Mouse (Mus musculus) lung, postnatal 0 days (tissue): ENCODE results near the gene Kmt2a. TPM values are rescaled to one million over a fixed set of nuclear protein-coding genes. Genes with fewer than 3 reads are reported as not detected.

Experiments used
- ATAC-seq: fragments of 200-750 bp; cut with Nextera tagmentation; 2 replicates; pipeline ENCODE4 v1.8.0; 2017; ENCODE audit warnings: moderate library complexity
- DNase-seq: peaks from one replicate; pipeline ENCODE4 v3.0.0-alpha.2; 2016; ENCODE audit warnings: low spot score
- H3K27ac ChIP-seq: fragments of 300-500 bp; sonication (generic); 2 replicates; pipeline ENCODE4 v1.5.1; 2014; ENCODE audit warnings: antibody characterized with exemption, mild to moderate bottlenecking, low read length, mixed read lengths
- H3K27me3 ChIP-seq: fragments of 300-500 bp; sonication (generic); replicated peaks from 2 replicates; pipeline ENCODE4 v1.6.1; 2014; ENCODE audit warnings: low read length, mixed read lengths; ENCODE audit not compliant: insufficient read depth
- H3K36me3 ChIP-seq: fragments of 300-500 bp; sonication (generic); 2 replicates; pipeline ENCODE4 v1.6.1; 2014; ENCODE audit warnings: low read length, mixed read lengths; ENCODE audit not compliant: insufficient read depth
- H3K4me1 ChIP-seq: fragments of 300-500 bp; sonication (generic); 2 replicates; pipeline ENCODE4 v1.6.1; 2014; ENCODE audit warnings: antibody characterized with exemption, low read depth, low read length, mixed read lengths; ENCODE audit not compliant: insufficient read depth
- H3K4me2 ChIP-seq: fragments of 300-500 bp; sonication (generic); replicated peaks from 2 replicates; pipeline ENCODE4 v1.6.1; 2014; ENCODE audit warnings: low read depth, mild to moderate bottlenecking, low read length, moderate library complexity, mixed read lengths
- H3K4me3 ChIP-seq: fragments of 300-500 bp; sonication (generic); 2 replicates; pipeline ENCODE4 v1.5.1; 2014; ENCODE audit warnings: low read depth, low read length
- H3K9ac ChIP-seq: fragments of 300-500 bp; sonication (generic); replicated peaks from 2 replicates; pipeline ENCODE4 v1.6.1; 2014; ENCODE audit warnings: low read depth, mild to moderate bottlenecking
- H3K9me3 ChIP-seq: fragments of 300-500 bp; sonication (generic); 2 replicates; pipeline ENCODE4 v1.6.1; 2016; ENCODE audit warnings: low read length, mixed read lengths
- CTCF ChIP-seq: IDR thresholded peaks from 2 replicates; pipeline ENCODE4 v1.5.1; 2016; ENCODE audit warnings: antibody characterized with exemption, mild to moderate bottlenecking
- EP300 ChIP-seq: IDR thresholded peaks from 2 replicates; pipeline ENCODE4 v1.6.1; 2016; ENCODE audit warnings: antibody characterized with exemption, mild to moderate bottlenecking, control low read depth
- WGBS: fragments of 180-500 bp; shearing (Covaris S2); extraction: QIAGEN DNeasy Blood & Tissue Kit; methylation state at CpG from one replicate; pipeline ENCODE4 v1.1.7; 2014; 5-methylcytosine and 5-hydroxymethylcytosine counted together
- polyA plus RNA-seq: library from polyadenylated mRNA; unstranded; fragments of >200 nt; fragmentation: Nextera tagmentation; extraction: Ambion mirVana; gene quantifications from 2 replicates; pipeline ENCODE4 v1.2.1, GENCODE M21; 2015

Gene Kmt2a
- polyA plus RNA-seq, 1 experiment from 2014 or later: 6.9 TPM

DNA sequence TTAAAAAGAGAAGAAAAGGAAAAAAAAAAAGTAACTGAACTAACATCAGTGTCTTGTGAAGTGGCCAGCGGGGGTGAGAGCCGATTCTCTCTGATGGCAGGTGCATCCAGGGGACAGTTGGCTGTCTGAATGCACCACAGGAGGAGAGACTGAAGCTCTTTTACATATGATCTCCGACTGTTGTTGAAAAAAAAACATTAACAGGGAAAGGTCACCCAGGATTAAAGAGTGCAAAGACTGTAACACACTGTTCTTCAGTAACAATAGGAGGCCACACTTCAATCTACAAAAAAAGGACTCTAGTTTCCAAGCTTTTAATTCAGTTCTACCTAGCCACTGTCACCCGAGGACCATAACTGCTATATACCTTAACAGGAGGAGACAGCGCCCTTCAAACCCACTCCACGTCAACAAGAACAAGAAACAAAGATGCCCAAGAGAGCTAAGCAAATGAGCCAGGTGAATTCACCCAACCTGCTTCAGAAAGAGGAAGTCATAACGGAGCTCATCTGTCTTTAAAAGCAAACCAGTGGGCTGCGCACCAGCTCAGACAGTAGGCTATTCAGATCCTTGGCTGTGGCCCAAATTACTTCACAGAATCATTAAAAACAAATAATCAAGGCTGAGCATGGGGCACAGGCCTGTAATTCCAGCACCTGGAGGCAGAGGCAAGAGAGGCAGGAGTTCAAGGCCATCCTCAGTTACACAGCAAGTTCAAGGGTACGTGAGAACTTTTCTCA is 14.4 kb downstream of the Kmt2a start:
- H3K9ac ChIP-seq: no peak overlapping the region
- H3K27ac ChIP-seq: no peak overlapping the region
- H3K4me1 ChIP-seq: peaks cover 4% of the 10 kb centered on the region; the same call in 1 of the 2 replicates
- H3K4me2 ChIP-seq: no peak overlapping the region
- no peak overlapping the region for H3K4me3 ChIP-seq
- ATAC-seq (no peak), DNase-seq (peak; percentile 11)
- WGBS: 57% methylated on average over 9 of the region's 9 CpGs
- H3K27me3 ChIP-seq: no peaks in the 10 kb centered on the region
- H3K9me3 ChIP-seq: no peaks in the 10 kb centered on the region
- no peak for TF ChIP-seq EP300
- no peak for TF ChIP-seq CTCF
- H3K36me3 ChIP-seq: no peaks in the 10 kb centered on the region

DNA sequence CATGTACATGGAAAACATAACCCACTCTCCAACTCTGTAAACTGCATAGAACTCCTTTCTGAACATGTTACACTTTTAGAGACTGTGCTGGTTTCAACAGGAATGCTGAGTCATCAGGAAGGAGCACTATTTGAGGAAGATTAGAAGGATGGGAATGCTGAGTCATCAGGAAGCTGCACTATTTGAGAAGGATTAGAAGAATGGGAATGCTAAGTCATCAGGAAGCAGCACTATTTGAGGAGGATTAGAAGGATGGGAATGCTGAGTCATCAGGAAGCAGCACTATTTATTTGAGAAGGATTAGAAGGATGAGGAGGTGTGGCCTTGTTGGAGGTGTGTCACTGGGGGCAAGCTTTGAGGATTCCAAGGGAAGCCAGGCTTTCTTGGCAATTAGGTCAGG is 20.0 kb downstream of the Kmt2a start:
- no peak for TF ChIP-seq CTCF
- TF ChIP-seq EP300: no peak
- H3K27ac ChIP-seq: no peak overlapping the region
- ATAC-seq (no peak), DNase-seq (no peak)
- H3K4me2 ChIP-seq: no peak overlapping the region
- H3K27me3 ChIP-seq: no peaks in the 10 kb centered on the region
- H3K4me3 ChIP-seq: no peak overlapping the region
- no peak overlapping the region for H3K9ac ChIP-seq
- H3K4me1 ChIP-seq: no peaks in the 10 kb centered on the region
- H3K36me3 ChIP-seq: no peaks in the 10 kb centered on the region
- H3K9me3 ChIP-seq: no peaks in the 10 kb centered on the region

DNA sequence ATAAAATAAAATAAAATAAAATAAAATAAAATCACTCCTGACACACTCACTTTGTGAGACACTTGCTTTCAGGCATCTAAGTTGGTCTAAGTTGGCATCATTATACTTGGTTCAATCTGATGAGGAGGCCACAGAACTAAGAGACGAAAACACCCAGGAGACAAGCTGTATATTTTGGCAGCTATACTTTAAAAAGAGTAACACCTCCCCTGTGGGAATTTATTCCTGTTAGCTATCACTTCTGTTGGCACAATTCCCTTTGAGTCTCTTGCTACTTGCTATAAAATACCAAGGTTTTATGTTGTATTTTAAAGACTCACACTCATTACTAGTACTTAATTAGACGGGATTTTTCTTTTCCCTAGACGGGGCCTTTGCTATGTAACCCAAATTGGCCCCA is 22.4 kb downstream of the Kmt2a start:
- no peak overlapping the region for H3K27ac ChIP-seq
- no peak for DNase-seq
- WGBS: 91% methylated on average over 3 of the region's 3 CpGs
- H3K36me3 ChIP-seq: no peaks in the 10 kb centered on the region
- no peaks in the 10 kb centered on the region for H3K4me1 ChIP-seq
- H3K9ac ChIP-seq: no peak overlapping the region
- no peak overlapping the region for H3K4me3 ChIP-seq
- H3K4me2 ChIP-seq: no peak overlapping the region
- ATAC-seq: no peak
- no peaks in the 10 kb centered on the region for H3K9me3 ChIP-seq
- TF ChIP-seq CTCF (no peak), EP300 (no peak)
- H3K27me3 ChIP-seq: no peaks in the 10 kb centered on the region

DNA sequence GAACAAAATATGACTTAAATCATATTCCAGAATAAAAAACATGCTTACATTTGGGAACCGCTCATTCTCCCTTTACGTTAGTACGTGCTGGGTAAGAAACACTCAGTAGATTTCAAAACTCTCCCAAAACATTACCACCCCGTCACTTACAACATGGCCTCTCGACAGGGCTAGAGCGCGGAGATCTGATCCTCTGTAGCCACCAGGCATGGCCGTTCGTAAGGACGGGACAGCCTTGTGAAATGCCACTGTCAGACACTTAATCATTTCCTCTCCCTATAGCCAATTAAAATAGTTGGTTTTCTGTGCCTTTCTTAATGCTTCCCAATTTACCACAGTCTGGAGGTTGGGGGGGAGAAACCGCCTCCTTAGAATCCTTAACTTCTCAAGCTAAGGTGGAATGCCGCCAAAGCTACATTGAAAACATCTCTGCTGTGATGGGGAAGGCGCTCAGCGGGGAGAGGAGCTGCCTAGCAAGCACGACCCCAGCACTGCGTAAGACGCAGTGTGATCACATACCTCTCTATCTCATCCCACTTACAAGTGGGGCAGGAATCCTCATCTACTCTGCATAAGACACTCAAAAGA is 23.6 kb downstream of the Kmt2a start:
- DNase-seq (no peak), ATAC-seq (no peak)
- 77% methylated on average over 17 of the region's 17 CpGs for WGBS
- TF ChIP-seq CTCF: no peak
- TF ChIP-seq EP300: no peak
- H3K27ac ChIP-seq: no peak overlapping the region
- H3K4me3 ChIP-seq: no peak overlapping the region
- no peaks in the 10 kb centered on the region for H3K9me3 ChIP-seq
- H3K4me2 ChIP-seq: no peak overlapping the region
- no peaks in the 10 kb centered on the region for H3K4me1 ChIP-seq
- H3K36me3 ChIP-seq: no peaks in the 10 kb centered on the region
- no peaks in the 10 kb centered on the region for H3K27me3 ChIP-seq
- H3K9ac ChIP-seq: no peak overlapping the region

DNA sequence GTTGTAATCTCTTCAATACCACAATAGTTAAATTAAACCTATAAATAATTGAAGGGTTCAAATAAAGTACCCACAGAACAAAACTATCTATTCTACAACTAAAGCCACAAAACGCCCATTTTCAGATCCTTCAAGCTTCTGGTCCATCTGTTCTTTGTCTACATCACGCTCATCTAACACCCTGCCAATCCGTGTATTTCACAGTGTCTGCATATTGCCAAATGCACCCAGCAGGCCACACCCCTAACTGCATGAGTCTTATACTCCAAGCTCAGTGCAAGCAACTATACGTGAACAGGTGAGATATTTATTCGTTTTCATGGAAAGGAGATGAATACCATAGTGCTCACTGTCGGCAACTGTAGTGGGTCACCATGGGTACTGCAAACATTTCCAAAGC is 25.9 kb downstream of the Kmt2a start:
- ATAC-seq: peak; percentile 61

DNA sequence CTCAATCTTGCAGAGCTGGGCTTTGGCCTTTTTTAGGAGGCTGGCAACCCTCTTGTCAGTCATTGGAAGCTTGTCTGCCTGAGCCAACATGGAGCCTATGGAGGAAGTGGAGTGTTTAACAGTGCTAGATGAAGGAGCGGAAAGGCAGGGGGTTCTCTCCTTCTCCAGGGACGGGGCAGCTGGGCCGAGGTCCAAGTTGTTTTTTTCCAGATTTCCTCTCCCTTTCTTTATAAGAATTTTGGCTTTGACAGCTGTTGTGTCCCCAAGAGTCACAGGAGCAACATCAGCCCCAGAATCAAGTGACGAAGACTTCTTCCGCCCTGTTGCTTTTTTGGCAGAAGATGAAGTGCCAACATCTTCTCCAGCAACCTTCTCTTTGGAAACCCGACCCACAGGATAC is 33.6 kb downstream of the Kmt2a start:
- Histone ChIP-seq H3K9me3 (no peaks in the 10 kb centered on the region), H3K4me2 (no peak overlapping the region), H3K9ac (no peak overlapping the region), H3K27me3 (no peaks in the 10 kb centered on the region), H3K4me1 (no peaks in the 10 kb centered on the region), H3K4me3 (no peak overlapping the region), H3K36me3 (peaks cover 53% of the 10 kb centered on the region), H3K27ac (no peak overlapping the region)
- TF ChIP-seq CTCF (no peak), EP300 (no peak)
- no peak for ATAC-seq
- 61% methylated on average over 6 of the region's 6 CpGs for WGBS
- DNase-seq: no peak

More for the DNA sequence above, 25.9 kb downstream of the Kmt2a start:
- H3K27ac ChIP-seq: no peak overlapping the region
- no peaks in the 10 kb centered on the region for H3K27me3 ChIP-seq
- no peaks in the 10 kb centered on the region for H3K36me3 ChIP-seq
- H3K4me3 ChIP-seq: no peak overlapping the region
- no peak overlapping the region for H3K4me2 ChIP-seq
- no peak overlapping the region for H3K9ac ChIP-seq
- H3K4me1 ChIP-seq: no peaks in the 10 kb centered on the region
- peak; percentile 61 for DNase-seq
- WGBS: 65% methylated on average over 6 of the region's 6 CpGs
- no peaks in the 10 kb centered on the region for H3K9me3 ChIP-seq
- TF ChIP-seq EP300 (no peak), CTCF (no peak)
